Mouse (Mus musculus) regulatory T cell (primary cell): Measurements from ENCODE around the gene Flnb.

Source experiments
- in situ Hi-C: fragments of 300-600 bp; cut with MboI, MseI; formaldehyde crosslinking; loops from one replicate; pipeline ENCODE4 v1.15.1; 2025; ENCODE audit warnings: high pct_unique_total_duplicates

The Flnb gene

DNA sequence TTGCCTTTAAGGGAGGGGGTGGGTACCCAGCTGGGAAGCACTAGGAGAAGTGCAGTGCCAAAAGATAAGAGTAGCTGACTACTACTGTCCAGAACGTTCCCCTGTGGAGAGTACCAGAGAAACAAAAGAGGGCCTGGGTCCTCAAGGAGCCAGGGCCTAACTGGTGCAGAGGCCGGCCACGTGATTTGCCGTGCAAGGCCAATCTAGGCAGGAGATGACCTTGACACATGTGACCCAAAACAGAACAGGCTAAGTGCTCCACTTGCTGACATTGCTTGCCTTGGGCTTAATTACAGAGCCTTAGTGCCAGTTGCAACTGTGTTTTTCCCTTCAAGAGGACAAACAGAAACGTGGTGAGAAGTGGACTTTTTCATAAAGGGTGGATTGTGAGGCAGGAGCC, 123.7 kb downstream of the Flnb start:
- in situ Hi-C loops, result no loop called here

DNA sequence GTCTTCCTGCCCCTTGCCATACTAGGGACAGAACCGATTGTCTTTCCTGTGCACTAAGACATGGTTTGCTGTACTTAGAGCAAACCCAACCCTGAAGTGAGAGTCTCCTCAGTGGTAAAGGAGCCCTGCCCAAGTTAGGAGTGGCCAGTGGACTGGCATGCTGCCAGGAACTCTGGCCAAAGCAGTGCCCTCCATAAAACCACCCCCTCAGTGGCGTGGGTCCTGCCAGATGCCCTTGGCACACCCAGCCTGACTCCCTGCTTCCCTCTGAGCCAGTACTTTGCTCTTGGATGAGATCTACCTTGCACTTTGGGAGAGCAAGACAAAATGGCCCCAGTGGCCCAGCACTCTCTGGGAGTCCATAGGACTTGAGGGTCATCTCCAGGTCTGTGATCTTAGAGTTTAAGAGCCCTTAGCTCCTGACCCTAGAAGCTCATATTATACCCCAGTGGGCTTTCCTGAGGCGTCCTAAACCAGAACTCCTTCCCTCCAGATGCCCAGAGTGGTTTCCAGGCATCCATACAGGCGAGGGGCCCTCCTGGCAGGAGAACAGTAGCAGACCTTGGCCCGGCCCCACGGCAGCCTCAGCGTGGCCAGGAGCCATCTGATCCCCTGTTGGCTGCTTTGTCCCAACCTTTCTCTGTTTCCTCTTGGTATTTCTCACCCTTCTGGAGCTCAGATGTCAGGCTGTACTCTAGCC, 125.5 kb downstream of the Flnb start:
- in situ Hi-C loops, result no loop called here

DNA sequence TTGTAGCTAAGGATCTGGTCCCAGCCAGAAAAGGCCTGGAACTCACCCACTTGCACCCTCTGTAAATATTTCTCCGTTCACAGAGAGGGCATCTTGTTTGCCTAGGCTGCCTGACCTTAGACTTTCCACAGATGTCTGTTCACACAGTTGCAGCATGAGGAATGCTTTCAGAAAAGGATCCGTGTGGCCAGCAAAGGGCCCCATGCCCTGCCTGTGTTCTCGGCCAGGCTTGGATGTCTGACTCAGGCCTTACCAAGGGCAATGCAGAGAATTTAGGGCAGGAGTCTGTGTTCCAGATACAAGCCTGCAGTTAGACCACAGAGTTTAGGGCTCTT, 126.0 kb downstream of the Flnb start:
- in situ Hi-C loops, result no loop called here

DNA sequence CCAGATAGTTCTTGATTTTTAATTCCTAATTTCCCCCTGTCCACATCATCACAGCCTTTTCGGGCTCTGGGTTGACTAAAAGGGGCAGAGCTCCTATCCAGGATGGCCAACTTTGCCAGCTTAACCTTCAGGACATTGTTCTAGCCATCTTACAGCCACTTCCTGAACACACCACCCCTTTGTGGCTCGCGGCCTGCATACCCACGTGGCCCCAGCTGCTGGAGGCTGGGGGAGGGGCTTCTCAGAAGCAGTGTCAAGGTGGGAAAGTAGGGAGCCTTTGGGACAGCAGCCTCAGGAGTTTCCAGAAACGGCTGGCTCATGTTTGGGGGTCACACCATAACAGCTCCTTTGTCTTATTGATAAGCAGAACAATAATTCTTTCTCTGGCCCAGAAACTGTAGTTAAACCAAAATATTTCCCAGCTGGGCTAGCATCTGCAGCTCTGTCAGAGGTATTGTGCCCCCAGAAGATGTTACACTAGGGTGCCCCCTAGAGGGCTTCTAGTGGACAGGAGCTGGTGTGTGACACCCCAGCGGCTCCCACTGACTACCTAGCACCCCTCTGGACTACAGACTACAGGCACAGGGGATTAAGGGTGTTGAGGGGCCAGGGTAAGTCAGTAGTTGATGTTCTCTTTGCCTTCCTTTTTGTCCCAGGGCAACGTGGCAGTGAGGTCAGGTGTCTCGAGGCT, 126.7 kb downstream of the Flnb start:
- in situ Hi-C loops, result loop anchor here (5.0 kb wide), 1 partner anchor 127 kb away; the partner anchor contains the start of gene Flnb

DNA sequence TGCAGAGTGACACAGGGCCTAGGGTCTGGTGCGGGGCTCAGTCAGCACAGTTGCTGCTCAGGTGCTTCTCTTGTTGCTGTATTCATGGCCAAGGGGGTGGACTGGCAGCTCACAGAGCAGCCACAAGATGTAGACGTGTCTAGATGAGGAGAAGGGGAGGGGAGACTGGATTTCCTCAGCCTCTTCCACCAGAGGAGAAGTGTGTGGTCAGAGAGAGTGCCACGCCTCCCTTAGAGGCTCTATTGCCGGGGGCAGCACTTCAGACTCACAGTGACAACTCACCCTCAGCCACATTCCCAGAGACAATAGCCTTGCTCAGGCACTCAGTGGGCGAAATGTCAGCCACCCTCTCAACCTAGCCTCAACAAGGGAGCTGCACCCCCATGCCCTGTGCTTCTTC, 127.5 kb downstream of the Flnb start:
- in situ Hi-C loops, result loop anchor here (5.0 kb wide), 1 partner anchor 128 kb away; the partner anchor contains the start of gene Flnb

DNA sequence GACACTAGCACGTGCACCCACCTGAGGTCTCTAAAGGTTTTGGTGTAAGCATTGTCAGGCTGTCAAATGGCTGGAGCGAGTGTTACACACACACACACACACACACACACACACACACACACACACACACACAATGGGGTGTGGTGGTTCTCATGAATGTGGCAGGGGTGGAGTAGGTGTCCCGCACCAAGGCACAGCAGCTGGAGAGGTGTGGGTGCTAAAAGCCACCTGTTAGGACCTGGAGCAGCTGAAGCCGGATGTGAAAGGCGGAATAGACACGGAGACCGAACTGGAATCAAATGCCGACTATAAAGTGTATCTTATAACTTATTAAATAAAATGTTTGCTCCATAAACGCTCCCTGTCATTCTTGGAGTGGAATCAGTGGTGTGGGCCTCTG, 133.5 kb downstream of the Flnb start:
- in situ Hi-C loops, result loop anchor here (25.0 kb wide), 1 partner anchor 386 kb away; no protein-coding TSS in a partner anchor

DNA sequence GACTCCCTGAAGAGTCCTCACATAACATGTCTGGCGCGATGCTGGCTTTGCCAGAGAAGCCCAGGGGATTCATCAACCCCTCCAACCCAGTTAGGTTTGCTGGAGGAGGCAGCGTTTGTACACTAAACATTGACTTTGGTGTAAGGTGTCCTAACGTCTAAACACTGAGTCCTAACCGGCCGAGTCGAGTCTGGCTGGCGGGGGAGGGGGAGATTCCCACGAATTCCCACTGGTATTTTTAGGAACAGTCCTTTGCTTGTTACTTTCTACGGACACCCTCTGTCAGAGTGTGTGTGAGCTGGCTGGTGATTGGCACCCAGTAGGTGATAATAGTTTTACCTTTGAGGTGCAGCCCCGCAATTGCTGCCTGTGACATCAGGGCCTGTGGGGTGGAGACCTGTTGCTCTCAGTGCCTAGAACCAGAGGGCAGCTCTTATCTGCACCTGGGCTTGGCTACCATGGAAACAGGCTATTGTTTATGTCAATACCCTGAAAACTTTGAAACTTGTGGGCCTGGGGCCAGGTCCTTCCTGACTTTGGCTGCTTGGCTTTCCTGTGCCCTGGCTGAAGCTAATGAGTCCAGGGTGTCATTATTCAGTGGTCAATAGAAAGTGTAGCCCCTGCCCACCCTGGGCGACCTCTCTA, 135.0 kb downstream of the Flnb start:
- in situ Hi-C loops, result loop anchor here (25.0 kb wide), 1 partner anchor 385 kb away; no protein-coding TSS in a partner anchor

DNA sequence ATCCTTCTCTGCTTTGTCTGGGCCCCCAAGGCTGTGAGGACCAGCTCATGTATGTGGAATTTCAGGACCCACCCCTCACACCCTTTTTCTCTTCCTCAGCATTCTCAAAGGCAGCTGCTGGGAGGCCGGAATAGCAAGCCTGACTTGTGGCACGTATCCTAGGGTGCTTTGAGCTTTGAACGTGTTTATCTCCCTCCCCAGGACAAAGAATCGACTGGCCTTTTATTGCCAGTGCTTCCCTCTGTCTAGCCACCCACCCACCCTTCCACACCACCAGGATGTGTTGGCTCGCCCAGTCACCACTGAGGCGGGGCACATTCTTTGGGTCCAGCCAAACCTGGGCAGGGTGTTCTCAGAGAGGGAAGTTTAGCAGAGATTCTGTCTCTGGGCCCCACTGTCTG, 136.3 kb downstream of the Flnb start:
- in situ Hi-C loops, result loop anchor here (25.0 kb wide), 1 partner anchor 383 kb away; no protein-coding TSS in a partner anchor

DNA sequence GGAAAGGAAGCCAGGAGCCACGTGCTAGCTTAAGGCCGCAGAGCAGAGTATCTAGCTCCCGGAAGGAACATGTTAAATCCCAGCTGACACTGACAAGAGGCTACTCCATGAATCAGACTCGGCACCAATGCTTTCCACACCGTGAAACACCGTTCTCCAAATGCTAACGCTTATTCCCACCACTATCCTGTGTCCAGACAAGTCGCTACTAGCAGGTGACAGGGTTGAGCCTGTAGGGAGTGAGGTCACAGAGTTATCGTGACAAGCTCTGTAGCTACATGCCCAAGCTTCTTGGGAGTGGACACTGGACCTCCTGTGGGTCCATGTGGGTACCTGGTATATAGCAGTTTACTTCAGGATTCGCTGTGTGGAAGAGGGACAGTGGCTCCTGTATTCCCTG, 138.7 kb downstream of the Flnb start:
- in situ Hi-C loops, result loop anchor here (25.0 kb wide), 1 partner anchor 381 kb away; no protein-coding TSS in a partner anchor

DNA sequence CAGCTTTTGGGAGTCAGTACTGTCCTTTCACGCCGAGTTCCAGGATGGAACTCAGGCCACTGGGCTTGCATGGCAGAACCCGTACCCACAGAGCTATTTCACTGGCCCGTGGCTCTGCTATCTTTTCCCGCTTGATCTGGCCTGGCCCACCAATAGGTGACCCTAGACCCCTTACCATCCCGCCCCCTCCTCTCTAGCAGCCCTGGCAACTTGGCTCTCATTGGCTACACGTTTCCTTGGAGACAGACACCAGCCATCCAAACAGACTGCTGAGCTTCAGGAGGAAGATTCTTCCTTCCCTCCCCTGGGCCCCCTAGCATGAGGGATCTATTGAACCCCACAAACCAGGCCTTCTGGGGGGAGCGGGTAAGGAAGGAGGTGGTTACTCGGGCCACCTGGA, 139.3 kb downstream of the Flnb start, which contains the start of gene Gm45521:
Gene Gm45521, plus strand, starts transcription at position 240 of the 400 bp plus-strand sequence.
- in situ Hi-C loops, result loop anchor here (25.0 kb wide), 1 partner anchor 380 kb away; no protein-coding TSS in a partner anchor

DNA sequence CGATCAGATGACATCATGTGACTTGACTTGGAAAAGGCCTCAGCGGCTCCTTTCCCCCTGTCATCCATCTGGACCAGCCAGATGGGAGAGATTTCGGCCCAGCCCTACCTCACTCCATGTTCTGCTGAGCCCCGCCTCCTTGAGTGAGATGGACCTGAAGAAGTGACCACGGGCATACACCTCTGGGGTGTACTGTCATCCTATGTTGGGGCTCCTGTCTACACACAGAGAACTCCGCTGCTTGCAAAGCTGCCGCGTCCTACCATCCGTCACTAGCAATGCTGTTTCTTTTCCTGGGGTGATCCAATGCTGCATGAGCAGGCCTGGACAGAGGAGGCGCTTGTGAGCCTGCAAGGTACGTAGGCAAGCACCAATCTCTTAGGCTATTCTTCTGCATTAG, 142.9 kb downstream of the Flnb start:
- in situ Hi-C loops, result loop anchor here (5.0 to 25.0 kb wide), 3 partner anchors 42 to 377 kb away; partner anchors contain the start of gene Abhd6

DNA sequence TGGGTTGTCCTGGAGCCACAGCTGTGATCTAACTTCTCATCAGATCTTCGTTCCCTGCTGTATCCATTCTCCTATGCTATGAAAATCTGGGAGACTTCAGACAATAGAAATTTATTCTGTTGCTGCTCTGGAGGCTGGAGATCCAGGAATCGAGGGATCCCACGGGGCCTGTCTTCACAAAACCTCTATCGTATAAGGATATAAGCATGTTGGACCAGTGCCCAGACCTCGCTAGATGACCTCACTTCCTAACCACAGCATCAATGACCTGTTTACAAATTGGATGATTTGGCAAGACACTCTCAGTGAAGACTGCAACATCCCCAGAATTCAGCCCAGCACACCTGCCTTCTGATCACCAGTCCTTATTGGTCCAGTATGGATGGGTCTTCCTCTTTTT, 144.0 kb downstream of the Flnb start:
- in situ Hi-C loops, result loop anchor here (5.0 to 25.0 kb wide), 3 partner anchors 41 to 376 kb away; partner anchors contain the start of gene Abhd6

DNA sequence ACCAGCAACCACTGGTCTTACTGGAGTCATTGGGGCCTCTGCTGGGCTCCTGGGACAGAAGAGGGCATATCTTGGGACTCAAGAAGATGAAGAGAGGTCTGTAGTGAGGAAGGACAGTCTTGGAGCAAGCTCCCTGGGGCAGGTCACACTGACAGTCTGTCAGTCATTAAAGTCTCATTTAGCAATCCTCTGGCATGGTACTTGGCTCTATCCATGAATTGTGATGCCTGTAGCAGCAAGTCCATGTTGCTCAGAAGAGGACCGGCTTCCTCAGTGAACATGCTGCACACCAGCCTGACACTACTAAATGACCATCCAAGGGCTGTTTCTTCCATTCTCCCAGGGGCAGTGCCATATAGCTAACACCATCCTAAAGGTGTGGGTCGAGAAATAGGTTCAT, 144.9 kb downstream of the Flnb start:
- in situ Hi-C loops, result loop anchor here (5.0 to 25.0 kb wide), 3 partner anchors 40 to 375 kb away; partner anchors contain the start of gene Abhd6

DNA sequence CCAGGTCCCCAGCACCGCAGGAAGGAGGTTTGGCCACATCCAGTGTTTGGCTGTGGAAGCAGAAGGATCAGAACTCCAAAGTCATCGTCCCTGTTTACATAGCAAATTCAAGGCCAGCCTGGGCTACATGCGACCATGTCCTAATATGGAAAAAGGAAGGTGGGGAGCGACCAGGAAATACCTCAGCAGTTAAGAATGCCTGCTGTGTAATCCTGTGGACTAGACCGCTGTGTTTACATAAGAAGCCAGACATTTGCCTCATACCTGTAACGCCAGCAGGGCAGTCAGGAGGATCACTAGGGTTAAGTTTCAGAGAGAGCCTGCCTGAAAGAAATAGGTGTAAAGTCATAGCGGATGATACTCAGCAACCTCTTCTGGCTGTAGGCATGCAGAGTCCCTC, 145.4 kb downstream of the Flnb start:
- in situ Hi-C loops, result loop anchor here (5.0 to 25.0 kb wide), 3 partner anchors 39 to 374 kb away; partner anchors contain the start of gene Abhd6

DNA sequence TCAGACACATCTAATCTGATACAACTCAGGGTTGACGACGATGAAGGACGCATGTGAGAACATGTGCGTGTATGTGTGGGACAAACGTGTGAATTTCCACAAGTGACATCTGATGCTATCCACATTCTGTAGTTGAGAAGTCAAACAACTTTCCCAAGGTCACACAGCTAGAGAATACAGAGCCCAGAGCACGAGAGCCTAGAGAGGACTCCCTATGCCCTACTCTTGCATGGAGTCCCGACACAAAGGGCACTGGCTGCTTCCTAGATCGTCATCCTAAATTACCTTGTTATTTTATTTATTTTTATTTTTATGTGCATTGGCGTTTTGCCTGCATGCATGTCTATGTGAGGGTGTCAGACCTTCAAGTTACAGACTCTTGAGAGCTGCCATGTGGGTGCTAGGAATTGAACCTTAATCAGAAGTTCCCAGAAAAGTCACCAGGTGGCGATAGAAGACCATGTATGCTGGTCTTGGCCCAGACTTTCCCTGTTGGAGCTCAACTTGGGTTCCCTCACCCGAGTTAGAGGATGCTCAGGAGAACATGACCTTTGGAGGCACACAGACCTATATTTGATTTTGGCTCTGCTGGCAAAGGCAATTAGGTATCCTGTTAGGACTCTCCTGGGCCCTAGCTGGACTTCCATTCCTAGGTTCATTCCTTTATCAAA, 146.6 kb downstream of the Flnb start:
- in situ Hi-C loops, result loop anchor here (5.0 to 25.0 kb wide), 3 partner anchors 38 to 373 kb away; partner anchors contain the start of gene Abhd6

DNA sequence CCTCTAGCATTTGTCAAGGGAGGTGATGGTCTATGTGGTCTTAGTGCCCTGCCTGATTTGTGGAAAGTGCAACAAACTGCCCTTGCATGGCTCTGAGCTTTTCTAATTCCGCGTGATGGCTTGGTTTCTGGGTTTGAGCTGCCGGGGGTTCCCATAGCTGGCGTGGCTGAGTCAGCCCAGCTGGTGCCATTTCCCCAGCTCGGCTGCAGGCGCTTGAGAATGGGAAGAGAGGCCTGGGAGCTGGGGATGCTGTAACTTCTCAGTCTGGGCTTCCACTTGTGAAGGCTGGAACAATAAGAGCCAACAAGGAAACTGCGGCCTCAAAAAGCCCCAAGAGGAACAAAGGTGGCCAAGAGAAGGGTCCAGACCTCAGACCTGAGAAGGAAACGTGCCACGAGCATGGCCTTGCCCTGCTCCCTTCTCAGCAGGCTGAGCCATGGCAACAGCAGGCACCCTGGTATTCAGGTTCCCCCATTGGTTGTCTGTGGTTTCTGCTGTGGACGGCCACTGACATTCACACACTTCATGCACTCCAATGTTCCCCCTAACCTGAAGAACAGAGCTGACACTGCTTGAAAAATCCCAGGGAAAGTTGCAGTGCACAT, 154.2 kb downstream of the Flnb start:
- in situ Hi-C loops, result loop anchor here (25.0 kb wide), 1 partner anchor 365 kb away; no protein-coding TSS in a partner anchor

DNA sequence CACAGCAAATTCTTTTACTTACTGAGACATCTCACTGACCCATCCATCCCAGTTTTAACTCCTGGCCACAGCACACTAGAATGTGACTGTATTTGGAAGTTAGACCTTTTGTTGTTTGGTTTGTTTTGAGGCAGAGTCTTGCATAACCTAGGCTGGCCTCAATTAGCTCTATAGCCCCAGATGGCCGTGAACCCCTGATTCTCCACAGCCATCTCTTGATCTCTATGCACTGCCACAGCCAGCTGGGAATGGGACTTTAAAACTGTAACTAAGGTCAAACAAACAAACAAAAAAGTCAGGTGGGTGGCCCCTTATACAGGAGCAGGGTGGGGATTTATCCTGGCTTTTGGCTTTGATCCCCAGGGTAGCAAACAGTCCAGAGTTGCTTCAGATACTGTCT, 156.9 kb downstream of the Flnb start:
- in situ Hi-C loops, result loop anchor here (25.0 kb wide), 1 partner anchor 363 kb away; no protein-coding TSS in a partner anchor

DNA sequence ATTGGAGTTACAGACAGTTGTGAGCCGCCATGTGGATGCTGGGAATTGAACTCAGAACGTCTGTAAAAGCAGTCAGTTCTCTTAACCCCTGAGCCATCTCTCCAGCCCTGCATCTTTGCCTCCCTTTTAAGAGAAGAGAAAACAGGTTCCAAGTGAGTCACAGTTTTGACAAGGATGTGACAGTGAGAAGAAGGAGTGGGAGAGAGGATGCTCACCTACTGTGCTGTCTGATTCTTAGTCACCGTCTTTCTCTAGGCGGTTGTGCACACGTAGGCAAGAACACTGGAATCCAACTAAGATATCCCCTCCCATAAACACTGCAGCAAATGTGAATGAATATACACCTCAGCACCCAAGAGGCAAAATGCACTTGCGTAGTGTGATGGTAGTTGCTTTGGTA, 157.4 kb downstream of the Flnb start:
- in situ Hi-C loops, result no loop called here

DNA sequence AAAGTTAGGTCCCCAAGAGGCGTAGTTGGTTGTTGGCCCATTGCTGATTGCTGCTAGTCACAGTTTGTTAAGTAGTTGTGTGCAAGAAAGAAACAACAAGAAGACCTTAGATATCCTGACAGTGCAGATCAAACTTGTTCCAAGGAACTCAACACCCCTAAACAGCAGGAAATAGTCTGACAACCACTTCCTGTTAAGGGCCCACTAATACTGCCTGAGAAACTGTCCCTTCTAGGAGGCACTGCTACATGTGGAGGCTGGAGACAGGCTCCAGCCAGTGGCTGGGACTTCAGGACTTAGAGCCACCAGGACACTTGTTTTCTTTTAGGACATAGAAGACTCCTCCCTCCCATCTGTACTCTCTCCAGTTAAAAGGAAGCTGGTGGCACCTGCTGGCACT, 159.7 kb downstream of the Flnb start:
- in situ Hi-C loops, result no loop called here

DNA sequence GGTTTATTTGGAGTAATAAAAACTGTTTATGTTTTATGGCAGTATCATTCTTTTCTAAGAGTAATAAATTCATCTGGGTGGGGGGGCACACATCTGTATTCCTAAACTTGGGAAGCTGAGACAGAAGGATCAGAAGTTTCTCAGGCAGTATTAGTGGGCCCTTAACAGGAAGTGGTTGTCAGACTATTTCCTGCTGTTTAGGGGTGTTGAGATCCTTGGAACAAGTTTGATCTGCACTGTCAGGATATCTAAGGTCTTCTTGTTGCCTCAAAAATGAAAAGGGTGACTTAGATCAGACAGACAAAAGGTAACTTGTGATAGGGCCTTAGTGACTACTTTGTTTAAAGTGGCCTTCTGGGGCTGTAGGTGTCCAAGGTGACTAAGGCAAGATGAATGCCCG, 160.4 kb downstream of the Flnb start:
- in situ Hi-C loops, result no loop called here

DNA sequence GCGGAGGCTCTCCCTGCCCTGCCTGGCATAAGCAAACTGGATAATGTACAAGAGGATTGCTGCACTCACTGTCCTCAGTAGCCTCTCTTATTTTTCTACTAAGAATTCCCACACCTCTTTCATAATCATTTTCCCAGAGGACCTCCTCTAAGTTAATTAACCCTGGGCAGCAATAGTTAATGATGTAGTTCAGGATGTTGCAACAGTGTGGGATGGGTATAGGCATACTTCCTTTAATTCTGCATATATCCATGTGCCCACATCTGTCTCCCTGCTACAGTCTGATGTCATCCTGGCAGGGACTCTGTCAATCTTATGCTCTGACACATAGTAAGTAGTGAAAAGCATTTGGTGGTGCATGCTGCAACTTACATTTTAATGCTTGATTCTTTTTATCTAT, 163.5 kb downstream of the Flnb start:
- in situ Hi-C loops, result no loop called here
